Mouse (Mus musculus) G1E (cell line): Measurements from ENCODE around the gene Glmn. TPM values are rescaled to one million over a fixed set of nuclear protein-coding genes. Genes with fewer than 3 reads are reported as not detected.

ENCODE experiments used
- ATAC-seq: 2 replicates; pipeline ENCODE4 v1.8.0; 2016; ENCODE audit warnings: mild to moderate bottlenecking; ENCODE audit not compliant: insufficient number of reproducible peaks, poor library complexity, low FRiP score, severe bottlenecking; ENCODE audit errors: extremely low read depth
- DNase-seq: peaks from one replicate; pipeline ENCODE4 v3.0.0; 2012; ENCODE audit warnings: low spot score
- H3K27me3 ChIP-seq: 2 replicates; pipeline ENCODE4 v1.6.1; 2012; ENCODE audit warnings: mild to moderate bottlenecking, low read length, inconsistent platforms; ENCODE audit not compliant: insufficient read depth
- H3K36me3 ChIP-seq: replicated peaks from 2 replicates; pipeline ENCODE3; 2012; ENCODE audit warnings: mild to moderate bottlenecking, inconsistent platforms
- H3K4me1 ChIP-seq: 2 replicates; pipeline ENCODE4 v1.6.1; 2012; ENCODE audit warnings: low read depth, low read length, inconsistent platforms, mixed read lengths; ENCODE audit not compliant: insufficient read depth
- H3K4me3 ChIP-seq: 2 replicates; pipeline ENCODE4 v1.5.1; 2012; ENCODE audit warnings: low read depth, mild to moderate bottlenecking, inconsistent platforms, low read length, moderate library complexity, mixed read lengths
- H3K9me3 ChIP-seq: replicated peaks from 2 replicates; pipeline ENCODE4 v1.6.1; 2012; ENCODE audit warnings: inconsistent platforms
- CTCF ChIP-seq: IDR thresholded peaks from 2 replicates; pipeline ENCODE4 v1.5.1; 2012; ENCODE audit warnings: low read depth, low read length, inconsistent platforms, mixed read lengths
- GATA1 ChIP-seq: IDR thresholded peaks from 2 replicates; pipeline ENCODE4 v1.6.1; 2012; ENCODE audit warnings: borderline replicate concordance, low read length, inconsistent platforms, mixed read lengths
- GATA2 ChIP-seq: IDR thresholded peaks from 2 replicates; pipeline ENCODE4 v1.6.1; 2012; ENCODE audit warnings: low read depth, low read length, inconsistent platforms, borderline replicate concordance
- POLR2AphosphoS5 ChIP-seq: IDR thresholded peaks from 2 replicates; pipeline ENCODE4 v1.6.1; 2012; ENCODE audit warnings: low read depth, low read length, inconsistent platforms; ENCODE audit not compliant: insufficient replicate concordance
- TAL1 ChIP-seq: conservative IDR thresholded peaks from 2 replicates; pipeline ENCODE4 v1.6.1; 2012; ENCODE audit warnings: low read depth, low read length, inconsistent platforms, mixed read lengths
- polyA plus RNA-seq: library from polyadenylated mRNA; stranded (reverse); fragments of >175 nt; gene quantifications from 2 replicates; pipeline ENCODE4 v1.2.3, GENCODE M21; 2012
- total RNA-seq, 2 experiments: library from RNA; stranded (forward) in 1 of 2; stranded (reverse) in 1 of 2; fragments of 200-1000 nt in 1 of 2; fragments of >200 nt in 1 of 2; fragmentation: Nextera tagmentation in 1 of 2; gene quantifications; 2 replicates each; pipeline ENCODE4 v1.2.3; 2014 to 2017

The Glmn gene
- total and polyA plus RNA-seq, 3 experiments: 0.87 to 29.9 (median 20.0) TPM

GRCm38 (mm10) chr5:107510503-107510902, 87.2 kb downstream of the Glmn start:
- no peak for DNase-seq
- Histone ChIP-seq H3K36me3 (peaks cover 9% of the 10 kb centered on the region), H3K4me3 (no peak overlapping the region), H3K9me3 (no peaks in the 10 kb centered on the region), H3K27me3 (no peaks in the 10 kb centered on the region), H3K4me1 (peaks cover 6% of the 10 kb centered on the region)
- no peak for TF ChIP-seq POLR2AphosphoS5
- TF ChIP-seq CTCF: no peak
- no peak for TF ChIP-seq TAL1
- TF ChIP-seq GATA1: no peak
- TF ChIP-seq GATA2: no peak
- ATAC-seq: no peak

- no peaks in the 10 kb centered on the region for H3K9me3 ChIP-seq
- no peak within 1 kb of the TSS for H3K4me3 ChIP-seq
- H3K36me3 ChIP-seq: peaks cover 18% of the 10 kb centered on the region
- H3K27me3 ChIP-seq: no peaks in the 10 kb centered on the region
- TF ChIP-seq GATA2: no peak
- no peak for TF ChIP-seq TAL1
- TF ChIP-seq POLR2AphosphoS5: no peak
- DNase-seq (no peak), ATAC-seq (no peak)
- H3K4me1 ChIP-seq: no peaks in the 10 kb centered on the region
These were observed 90.4 kb downstream of the Glmn start, which contains the start of gene Gm42669 for GRCm38 (mm10) chr5:107507321-107507720. Gm42669 (plus strand) TSS chr5:107507621.

GRCm38 (mm10) chr5:107500741-107501140, 96.9 kb downstream of the Glmn start:
- DNase-seq (no peak), ATAC-seq (no peak)
- H3K4me3 ChIP-seq: no peak overlapping the region
- peaks cover 17% of the 10 kb centered on the region for H3K36me3 ChIP-seq
- no peaks in the 10 kb centered on the region for H3K27me3 ChIP-seq
- no peaks in the 10 kb centered on the region for H3K4me1 ChIP-seq
- no peak for TF ChIP-seq TAL1
- no peak for TF ChIP-seq GATA2
- no peak for TF ChIP-seq GATA1
- TF ChIP-seq POLR2AphosphoS5: no peak
- no peak for TF ChIP-seq CTCF
- H3K9me3 ChIP-seq: no peaks in the 10 kb centered on the region

GRCm38 (mm10) chr5:107499891-107500535, 97.7 kb downstream of the Glmn start:
- peaks cover 14% of the 10 kb centered on the region for H3K36me3 ChIP-seq
- H3K9me3 ChIP-seq: no peaks in the 10 kb centered on the region
- no peaks in the 10 kb centered on the region for H3K4me1 ChIP-seq
- no peak for ATAC-seq
- DNase-seq: no peak
- H3K4me3 ChIP-seq: no peak overlapping the region
- TF ChIP-seq GATA1 (no peak), TAL1 (no peak), POLR2AphosphoS5 (no peak)
- no peaks in the 10 kb centered on the region for H3K27me3 ChIP-seq

Other genes with a start within 250 kb of the Glmn start
- gene Ephx4, start 195.2 kb downstream of the Glmn start, total RNA-seq (2014; fragmentation: Nextera tagmentation): not detected in 2 replicates
- gene Ephx4, start 195.2 kb downstream of the Glmn start, total RNA-seq (2017): not detected in 2 replicates
- gene Ephx4, start 195.2 kb downstream of the Glmn start, polyA plus RNA-seq: not detected in 2 replicates
- 0.34 TPM in 1 of 2 replicates, not detected in the other for gene Lpcat2b, start 166.3 kb downstream of the Glmn start, total RNA-seq (2014; fragmentation: Nextera tagmentation)
- gene Lpcat2b, start 166.3 kb downstream of the Glmn start, total RNA-seq (2017): 0.11 TPM in 1 of 2 replicates, not detected in the other
- gene Lpcat2b, start 166.3 kb downstream of the Glmn start, polyA plus RNA-seq: not detected in 2 replicates
- 17.3 and 18.2 TPM in 2 replicates for gene Btbd8, start 159.9 kb downstream of the Glmn start, total RNA-seq (2014; fragmentation: Nextera tagmentation)
- 5.0 and 5.6 TPM in 2 replicates for gene Btbd8, start 159.9 kb downstream of the Glmn start, total RNA-seq (2017)
- 1.2 and 1.4 TPM in 2 replicates for gene Btbd8, start 159.9 kb downstream of the Glmn start, polyA plus RNA-seq
- gene Gm42669, start 90.3 kb downstream of the Glmn start, total RNA-seq (2014; fragmentation: Nextera tagmentation): not detected in 2 replicates
- 0.12 and 0.16 TPM in 2 replicates for gene Gm42669, start 90.3 kb downstream of the Glmn start, total RNA-seq (2017)
- 0.07 and 0.20 TPM in 2 replicates for gene Gm42669, start 90.3 kb downstream of the Glmn start, polyA plus RNA-seq
- gene 1700028K03Rik, start 63.2 kb downstream of the Glmn start, total RNA-seq (2014; fragmentation: Nextera tagmentation): not detected in 2 replicates
- 0.06 and 0.16 TPM in 2 replicates for gene 1700028K03Rik, start 63.2 kb downstream of the Glmn start, total RNA-seq (2017)
- not detected in 2 replicates for gene 1700028K03Rik, start 63.2 kb downstream of the Glmn start, polyA plus RNA-seq
- gene Rpap2, start 515 bp downstream of the Glmn start, total RNA-seq (2014; fragmentation: Nextera tagmentation): 29.0 and 42.8 TPM in 2 replicates
- 29.6 and 35.0 TPM in 2 replicates for gene Rpap2, start 515 bp downstream of the Glmn start, total RNA-seq (2017)
- gene Rpap2, start 515 bp downstream of the Glmn start, polyA plus RNA-seq: 1.3 and 4.5 TPM in 2 replicates
- gene Gfi1, start 128.1 kb upstream of the Glmn start, total RNA-seq (2014; fragmentation: Nextera tagmentation): not detected in 2 replicates
- gene Gfi1, start 128.1 kb upstream of the Glmn start, total RNA-seq (2017): 0.27 and 0.41 TPM in 2 replicates
- 2.0 and 2.5 TPM in 2 replicates for gene Gfi1, start 128.1 kb upstream of the Glmn start, polyA plus RNA-seq
- not detected in 2 replicates for gene Ube2d2b, start 232.2 kb upstream of the Glmn start, total RNA-seq (2014; fragmentation: Nextera tagmentation)
- gene Ube2d2b, start 232.2 kb upstream of the Glmn start, total RNA-seq (2017): 0.05 TPM in 1 of 2 replicates, not detected in the other
- gene Ube2d2b, start 232.2 kb upstream of the Glmn start, polyA plus RNA-seq: not detected in 2 replicates